Mouse (Mus musculus) heart, postnatal 0 days (tissue): Measurements from ENCODE around the gene Gm20379.

ENCODE experiments used
- CTCF ChIP-seq: IDR thresholded peaks from 2 replicates; pipeline ENCODE4 v1.5.1; 2016; ENCODE audit warnings: antibody characterized with exemption, control low read depth, low read depth
- EP300 ChIP-seq: IDR thresholded peaks from 2 replicates; pipeline ENCODE4 v1.6.1; 2016; ENCODE audit warnings: antibody characterized with exemption, low read depth

- TF ChIP-seq CTCF = no peak
- TF ChIP-seq EP300 = no peak
Observed at GRCm38 (mm10) chr13:92355272-92355643, 49.5 kb downstream of the Gm20379 start.
